Mouse (Mus musculus) lung, adult 18-20 months (tissue): ENCODE measurements around the gene Myod1.
A peak's percentile ranks its signal among the peaks of the same experiment; 100 is the strongest.

ENCODE experiments used
- DNase-seq, 2 experiments: peaks; one replicate each; pipeline ENCODE4 v3.0.0; 2022; ENCODE audit warnings: mixed read lengths in 2 of 2

The Myod1 gene

DNA sequence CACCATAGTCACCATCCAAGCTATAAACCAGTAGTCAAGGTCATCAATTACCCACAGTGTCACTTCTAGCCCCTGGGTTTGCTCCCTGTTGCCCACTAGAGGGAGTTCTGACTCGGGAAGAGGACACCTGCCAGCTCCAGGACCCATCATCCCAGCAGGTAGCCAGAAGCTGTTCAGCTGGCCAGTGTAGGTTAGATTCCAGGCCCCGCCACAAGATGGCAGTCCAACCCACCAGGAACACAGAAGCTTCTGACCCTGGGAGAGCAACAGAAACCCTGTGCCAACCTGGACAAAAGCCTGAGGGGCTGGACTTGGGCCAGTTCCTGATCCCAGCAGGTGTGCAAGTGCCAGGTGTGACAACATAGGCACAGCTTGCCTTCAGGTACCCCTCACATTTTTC lies 16.8 kb downstream of the Myod1 start:
- DNase-seq: peak; percentile 77 to 82

- no peak for DNase-seq
Observed at GRCm38 (mm10) chr7:46393718-46394511, 17.6 kb downstream of the Myod1 start.

GRCm38 (mm10) chr7:46394933-46395332 lies 18.7 kb downstream of the Myod1 start:
- DNase-seq: no peak

DNA sequence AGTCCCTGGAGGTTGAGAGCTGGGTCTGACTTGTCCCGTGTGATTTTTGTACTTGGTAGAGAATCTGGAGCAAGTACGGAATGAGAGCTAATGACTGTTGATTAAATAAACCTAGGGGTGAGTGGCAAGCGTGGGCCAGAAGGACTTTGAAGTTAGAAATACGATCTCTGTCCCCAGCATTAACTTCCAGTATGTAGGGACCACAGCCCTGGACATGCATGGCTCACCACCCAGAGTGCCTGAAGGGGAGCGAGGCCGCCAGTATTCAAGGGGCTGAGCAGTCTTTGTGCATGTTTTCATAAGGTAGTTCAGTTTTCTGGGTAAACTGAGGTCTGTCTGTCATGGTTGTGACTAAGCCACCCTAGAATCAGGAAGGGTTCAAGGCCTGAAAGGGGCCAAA lies 19.3 kb downstream of the Myod1 start:
- no peak for DNase-seq

DNA sequence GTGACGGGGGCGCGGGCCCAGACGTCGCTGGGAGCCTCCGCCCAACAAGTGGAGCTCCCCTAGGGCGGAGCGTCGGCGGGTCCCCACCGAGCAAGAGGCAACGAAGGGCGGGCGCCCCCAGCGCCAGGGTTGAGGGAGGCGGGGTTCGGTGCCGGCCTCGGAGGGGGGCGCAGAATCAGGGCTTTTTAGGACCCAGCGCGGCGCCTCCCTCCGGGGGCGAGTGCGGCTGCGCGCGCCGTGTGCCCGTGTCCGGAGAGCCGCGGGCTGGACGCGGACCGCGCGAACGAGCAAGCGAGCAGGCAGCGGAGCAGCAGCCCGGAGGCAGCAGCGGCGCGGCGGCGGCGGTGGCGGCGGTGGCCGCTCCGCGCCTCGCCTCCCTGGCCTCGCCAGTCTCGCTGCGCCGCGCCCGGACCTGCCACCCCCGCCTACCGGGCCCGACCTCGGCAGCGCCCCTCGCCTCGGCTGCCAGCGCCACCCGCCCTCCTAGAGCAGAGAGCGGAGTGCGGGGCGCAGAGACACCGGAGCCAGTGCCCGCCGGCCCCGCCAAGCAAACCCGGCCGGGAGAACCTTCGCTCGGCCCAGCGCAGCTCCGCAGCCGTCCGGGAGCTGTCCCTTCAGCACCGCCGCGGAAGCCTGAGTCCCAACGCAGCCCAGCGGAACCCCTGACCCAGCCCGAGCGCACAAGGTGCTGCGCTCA lies 20.1 kb downstream of the Myod1 start, which contains the start of gene Kcnc1:
Kcnc1 (plus strand) TSS at position 267 of the 697 bp plus-strand sequence.
- DNase-seq: peak; percentile 36 to 57

- DNase-seq: no peak
Observed at GRCm38 (mm10) chr7:46396928-46397731, 20.9 kb downstream of the Myod1 start.

GRCm38 (mm10) chr7:46397732-46398333 lies 21.6 kb downstream of the Myod1 start:
- no peak for DNase-seq

DNA sequence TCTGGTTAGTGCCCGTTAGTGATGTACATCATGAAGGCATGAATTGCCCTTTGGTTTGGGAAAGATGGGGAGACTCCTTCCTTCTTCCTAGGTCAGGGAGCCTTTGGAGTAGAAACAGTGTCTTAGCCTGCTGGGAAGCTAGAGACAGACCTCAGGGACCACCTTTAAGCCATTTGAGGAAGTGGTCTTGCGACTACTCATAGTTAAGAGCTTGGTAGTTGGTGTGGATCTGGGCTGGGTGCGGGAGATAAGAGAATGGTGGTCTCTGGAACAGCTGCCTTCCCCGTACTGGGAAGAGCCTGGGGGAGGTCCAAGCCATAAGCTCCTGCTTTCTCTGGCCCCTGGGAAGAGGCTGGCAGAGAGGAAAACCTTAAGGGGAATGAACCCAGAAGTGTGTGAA lies 22.3 kb downstream of the Myod1 start:
- DNase-seq: no peak

GRCm38 (mm10) chr7:46399676-46400075 lies 23.4 kb downstream of the Myod1 start:
- DNase-seq: no peak

- no peak for DNase-seq
Observed at GRCm38 (mm10) chr7:46400346-46400745, 24.1 kb downstream of the Myod1 start.

DNA sequence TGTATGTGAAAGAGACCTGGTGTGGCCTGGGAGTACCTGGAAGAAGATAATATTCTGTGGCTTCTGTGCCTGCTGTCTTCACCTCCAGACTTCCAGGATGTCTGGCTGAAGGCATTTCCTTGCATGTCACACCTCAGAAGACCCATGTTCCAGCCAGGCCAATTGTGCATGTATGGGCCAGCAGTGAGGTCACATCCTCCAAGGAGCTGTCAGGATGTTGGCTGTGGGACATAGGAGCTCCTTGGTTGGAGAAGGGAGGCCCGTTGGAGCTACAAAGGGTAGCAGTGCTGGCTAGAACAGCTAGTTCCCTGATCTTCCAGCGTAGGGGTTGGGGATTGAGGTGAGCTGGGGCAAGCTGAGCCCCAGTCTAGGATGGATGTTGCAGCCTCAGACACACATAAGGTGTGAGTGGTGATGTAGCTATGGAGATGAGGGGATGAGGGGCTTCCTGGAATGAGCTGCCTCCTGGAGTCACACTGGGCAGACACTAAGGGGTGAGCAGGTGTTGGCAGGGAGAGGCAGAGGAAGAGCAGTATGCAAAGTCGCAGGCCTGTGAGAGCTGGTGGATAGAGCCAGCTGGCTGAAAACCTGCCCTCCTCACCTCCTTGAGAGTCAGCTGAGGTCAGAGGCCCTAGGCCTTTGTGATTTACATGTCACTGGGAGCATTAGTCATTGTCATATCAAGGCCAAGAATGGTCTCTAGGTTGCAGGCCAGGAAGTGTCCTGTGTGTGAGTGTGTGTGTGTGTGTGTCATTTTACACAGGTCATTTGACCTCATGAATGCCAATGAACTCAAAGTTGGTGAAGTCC lies 25.3 kb downstream of the Myod1 start:
- DNase-seq: no peak

DNA sequence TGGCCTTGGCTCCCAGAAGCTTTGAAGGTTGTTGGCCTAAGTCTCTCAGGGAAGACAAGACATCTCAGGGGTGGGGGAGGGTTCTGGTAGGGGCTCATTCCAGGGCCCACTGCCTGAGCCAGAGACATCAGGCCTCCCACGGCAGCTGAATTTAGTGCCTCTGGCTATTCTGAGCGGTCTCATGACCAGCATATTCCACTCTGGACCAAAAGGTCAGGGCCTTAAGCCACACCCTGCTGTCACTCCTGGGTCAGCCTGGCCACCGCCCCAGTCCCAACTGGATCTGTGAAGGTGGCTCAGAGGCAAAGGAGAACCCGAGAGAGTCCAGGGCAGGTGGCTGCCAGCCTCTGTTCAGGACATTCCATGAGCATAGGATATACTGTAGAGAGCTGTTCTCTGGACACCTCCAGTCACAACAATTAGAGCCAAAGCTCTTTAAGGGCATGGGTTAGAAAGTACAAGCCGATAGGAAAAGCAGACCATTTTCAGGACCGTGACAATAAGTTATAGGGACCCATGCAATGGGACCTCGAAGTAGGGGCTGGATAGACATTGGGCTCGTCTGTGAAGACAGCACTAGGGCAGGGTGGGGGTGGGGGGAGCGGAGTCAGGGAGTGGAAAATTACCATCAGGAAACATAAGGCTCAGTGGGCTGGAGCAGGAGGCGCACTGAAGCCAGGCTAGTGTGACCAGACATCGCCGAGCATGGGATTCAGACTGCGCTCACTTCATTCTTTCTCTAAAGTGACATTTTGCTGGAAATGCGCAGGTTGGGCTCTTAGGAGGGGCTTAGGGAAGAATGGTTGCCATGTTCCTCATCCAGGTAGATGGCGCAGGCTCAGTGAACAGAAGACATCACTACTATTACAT lies 27.6 kb downstream of the Myod1 start:
- DNase-seq: no peak

GRCm38 (mm10) chr7:46404756-46405155 lies 28.5 kb downstream of the Myod1 start:
- DNase-seq: no peak

DNA sequence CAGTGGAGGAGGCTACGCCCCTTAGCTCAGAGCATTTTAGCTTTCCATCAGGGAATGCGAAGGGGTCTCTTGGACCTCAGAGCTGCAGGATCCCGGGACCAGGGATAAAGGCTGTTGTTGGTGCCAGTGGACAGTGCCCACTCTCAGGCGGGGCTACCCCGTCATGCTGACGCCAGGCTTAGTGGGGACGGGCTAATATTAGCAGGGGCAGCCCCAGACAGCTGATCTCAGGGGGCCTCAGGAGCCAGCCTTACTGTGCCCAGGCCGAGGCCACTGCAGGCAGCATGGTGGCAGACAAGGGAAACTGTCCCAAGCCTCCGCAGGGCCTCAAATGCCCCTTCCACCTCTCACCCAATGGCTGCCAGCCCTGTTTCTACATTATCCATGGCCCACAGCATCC lies 32.3 kb downstream of the Myod1 start:
- no peak for DNase-seq

DNA sequence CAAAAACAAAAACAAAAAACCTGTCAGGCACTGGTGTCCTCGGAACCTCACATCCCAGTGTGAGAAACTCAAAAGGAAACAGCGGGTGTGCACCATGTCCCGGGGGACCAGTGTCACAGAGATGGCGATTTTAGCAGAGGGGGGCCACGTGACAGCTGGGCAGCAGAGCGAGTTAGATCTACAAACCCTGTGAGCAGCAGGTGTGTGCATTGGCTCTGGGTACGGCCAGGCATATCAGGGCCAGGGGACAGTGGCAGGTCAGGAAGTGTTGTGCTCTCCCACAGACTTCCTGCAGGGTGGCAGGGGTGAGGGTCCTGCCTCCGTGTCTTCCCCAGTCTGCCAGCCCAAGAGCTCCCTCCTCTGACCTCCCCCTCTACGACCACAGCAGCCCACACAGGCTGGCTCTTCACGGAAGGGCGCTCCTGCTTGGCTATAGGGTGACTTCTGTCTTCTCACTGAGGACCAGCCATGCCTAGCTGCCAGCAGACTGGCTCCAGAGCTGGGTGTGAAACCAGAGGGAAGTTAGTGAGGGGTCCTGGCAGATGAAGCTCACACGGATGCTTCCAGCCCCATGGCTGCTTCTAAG lies 33.0 kb downstream of the Myod1 start:
- DNase-seq: no peak

DNA sequence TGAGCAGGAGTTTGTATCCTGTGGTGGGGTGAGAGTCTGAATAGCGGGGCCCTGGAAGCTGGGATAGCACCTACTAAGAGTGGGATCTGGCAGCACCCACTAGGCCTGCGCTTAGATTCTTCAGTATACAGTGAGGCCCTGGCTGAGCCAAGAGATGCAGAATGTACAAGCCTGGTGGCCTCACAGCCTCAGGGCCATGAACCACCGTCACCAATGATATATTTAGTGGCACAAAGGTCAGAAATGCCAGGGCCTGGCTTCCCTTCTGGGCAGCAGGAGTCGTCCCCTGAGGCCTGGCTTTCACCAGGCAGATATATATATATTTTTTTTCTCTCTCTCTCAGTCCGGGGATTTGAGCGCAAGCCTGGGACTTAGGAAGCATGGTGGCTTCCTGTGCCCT lies 34.5 kb downstream of the Myod1 start:
- no peak for DNase-seq

- DNase-seq: no peak
Observed at GRCm38 (mm10) chr7:46412823-46413222, 36.5 kb downstream of the Myod1 start.

DNA sequence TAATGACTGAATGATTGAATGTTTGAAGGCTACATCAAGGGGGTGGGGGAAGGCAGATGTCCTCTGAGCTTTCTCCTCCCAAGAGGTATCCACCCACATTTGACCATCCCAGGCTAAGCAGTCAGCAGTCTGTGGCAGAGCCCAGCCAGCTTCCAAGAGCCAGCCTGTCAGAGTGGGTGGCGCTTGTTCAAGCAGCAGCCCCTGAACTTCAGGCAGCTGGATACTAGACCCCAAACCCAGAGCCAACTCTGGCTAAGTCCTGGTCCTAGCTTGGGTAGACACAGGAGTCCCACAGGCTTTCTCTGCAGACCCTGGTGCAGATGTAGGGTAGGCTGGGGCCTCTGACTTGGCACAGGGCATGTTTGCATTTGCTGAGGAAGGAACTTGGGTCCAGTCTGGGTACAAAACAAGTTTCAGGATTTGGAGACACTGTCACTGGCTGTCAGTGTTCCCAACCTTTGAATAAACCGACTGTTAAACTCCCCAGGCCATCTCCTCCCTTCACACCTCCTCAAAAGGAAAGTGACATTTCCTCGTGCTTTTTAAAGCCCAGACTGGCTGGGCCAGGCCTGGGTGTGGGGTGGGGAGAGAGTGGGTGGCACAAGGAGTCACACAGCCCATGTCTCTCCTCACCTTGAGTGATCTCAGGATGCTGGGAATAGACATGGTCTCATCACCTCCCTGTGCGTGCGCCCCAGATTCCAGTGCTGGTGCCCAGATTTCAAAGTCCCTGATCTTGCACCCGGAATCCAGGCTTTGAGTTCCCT lies 37.9 kb downstream of the Myod1 start:
- no peak for DNase-seq

- no peak for DNase-seq
Observed at GRCm38 (mm10) chr7:46415818-46416425, 39.6 kb downstream of the Myod1 start.
